Mouse (Mus musculus) megakaryocyte, embryonic 14.5 days (primary cell): ENCODE results near the gene Gm43552. TPM values are rescaled to one million over a fixed set of nuclear protein-coding genes. Genes with fewer than 3 reads are reported as not detected.
"Not testable (repeated sequence)": the region's sequence is repeated elsewhere in the genome, so short reads cannot be mapped to it uniquely, and the experiment has no call there.

Experiments used
- H3K27me3 ChIP-seq: replicated peaks from 2 replicates; pipeline ENCODE3; 2012; ENCODE audit warnings: inconsistent platforms
- H3K36me3 ChIP-seq: replicated peaks from 2 replicates; pipeline ENCODE3; 2012; ENCODE audit warnings: low read length, inconsistent platforms, mixed read lengths
- H3K4me1 ChIP-seq: 2 replicates; pipeline ENCODE4 v1.6.1; 2012; ENCODE audit warnings: inconsistent platforms
- H3K4me3 ChIP-seq: replicated peaks from 2 replicates; pipeline ENCODE3; 2012; ENCODE audit warnings: moderate library complexity, mild to moderate bottlenecking, inconsistent platforms
- H3K9me3 ChIP-seq: 2 replicates; pipeline ENCODE4 v1.6.1; 2012; ENCODE audit warnings: inconsistent platforms
- FLI1 ChIP-seq: IDR thresholded peaks from 2 replicates; pipeline ENCODE4 v1.6.1; 2012; ENCODE audit warnings: low read length, inconsistent platforms, mixed read lengths
- GATA1 ChIP-seq: IDR thresholded peaks from 3 replicates; pipeline ENCODE4 v1.6.1; 2012; ENCODE audit warnings: mixed read lengths, low read length, inconsistent platforms, borderline replicate concordance
- polyA plus RNA-seq: library from polyadenylated mRNA; stranded (reverse); fragments of >175 nt; gene quantifications from 2 replicates; pipeline ENCODE4 v1.2.3, GENCODE M21; 2012; ENCODE audit warnings: low replicate concordance; ENCODE audit not compliant: insufficient read depth

Gene Gm43552
- 52.6 TPM in 1 of 2 replicates, not detected in the other for polyA plus RNA-seq

DNA sequence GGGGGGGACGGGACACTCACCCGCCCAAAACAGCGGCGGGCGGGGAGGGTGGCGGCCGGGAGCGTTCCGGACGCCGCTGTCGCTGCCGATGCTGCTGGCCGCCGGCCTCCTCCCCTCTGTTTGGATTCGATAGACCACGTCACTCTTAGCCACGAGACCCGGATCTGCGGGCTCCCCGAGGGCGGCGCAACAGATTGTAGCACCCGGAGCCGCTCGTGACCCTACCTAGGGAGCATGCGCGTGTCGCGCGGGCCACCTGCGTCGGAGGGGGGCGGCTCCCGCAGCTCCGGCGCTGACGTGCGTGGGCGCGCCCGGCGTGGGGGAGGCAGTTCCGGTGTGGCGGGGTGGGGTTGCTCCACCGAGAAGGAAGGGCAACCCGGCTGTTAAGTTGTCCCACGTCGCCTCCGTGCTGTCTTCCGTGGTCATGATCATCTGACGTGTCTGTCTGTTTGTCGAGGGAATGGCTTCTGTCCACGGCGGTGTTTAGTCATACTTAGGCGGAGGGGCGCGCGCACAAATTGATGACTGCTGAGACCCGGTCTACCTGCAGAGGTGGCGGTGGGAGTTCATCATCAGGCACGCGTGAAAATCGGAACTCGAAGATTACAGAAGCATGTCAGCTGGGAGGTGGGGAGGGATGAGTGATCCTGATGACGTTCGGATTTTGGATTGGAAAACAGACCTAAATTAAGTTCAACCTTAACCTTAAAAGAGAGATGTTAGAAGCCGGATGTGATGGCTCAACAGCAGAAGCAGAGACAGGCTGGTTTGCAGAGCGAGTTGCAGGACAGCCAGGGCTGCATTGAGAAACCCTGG lies at the start of gene Gm43552:
TSS of gene Gm43552 (minus strand) at position 118 of the 816 bp plus-strand sequence.
- Histone ChIP-seq H3K9me3 (no peaks in the 10 kb centered on the region), H3K27me3 (no peaks in the 10 kb centered on the region), H3K4me1 (peaks cover 60% of the 10 kb centered on the region), H3K36me3 (peaks cover 13% of the 10 kb centered on the region), H3K4me3 (peak within 1 kb of the TSS; percentile 95)
- TF ChIP-seq FLI1, result no peak
- TF ChIP-seq GATA1, result no peak

DNA sequence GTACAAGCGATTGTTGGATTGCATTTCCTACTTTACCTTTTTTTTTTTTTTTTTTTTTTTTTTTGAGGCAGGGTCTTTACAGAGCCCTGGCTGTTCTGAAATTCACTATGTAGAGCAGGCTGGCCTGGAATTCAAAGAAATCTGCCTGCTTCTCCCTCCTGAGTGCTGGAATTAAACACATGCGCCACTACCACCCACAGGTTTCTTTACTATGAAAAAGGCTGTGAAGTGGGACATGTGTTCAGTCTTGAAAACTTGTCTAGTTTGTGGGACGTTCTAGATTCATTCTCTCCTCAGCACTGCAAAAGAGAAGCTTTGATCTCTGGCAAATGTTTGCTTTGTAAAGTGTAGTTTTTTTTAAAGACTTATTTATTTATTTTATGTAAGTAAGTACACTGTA lies 49.3 kb upstream of the Gm43552 start:
- H3K9me3 ChIP-seq, result no peaks in the 10 kb centered on the region
- no peak for TF ChIP-seq FLI1
- no peak overlapping the region for H3K4me3 ChIP-seq
- no peaks in the 10 kb centered on the region for H3K27me3 ChIP-seq
- H3K36me3 ChIP-seq, result peaks cover 32% of the 10 kb centered on the region
- H3K4me1 ChIP-seq, result peaks cover 32% of the 10 kb centered on the region

DNA sequence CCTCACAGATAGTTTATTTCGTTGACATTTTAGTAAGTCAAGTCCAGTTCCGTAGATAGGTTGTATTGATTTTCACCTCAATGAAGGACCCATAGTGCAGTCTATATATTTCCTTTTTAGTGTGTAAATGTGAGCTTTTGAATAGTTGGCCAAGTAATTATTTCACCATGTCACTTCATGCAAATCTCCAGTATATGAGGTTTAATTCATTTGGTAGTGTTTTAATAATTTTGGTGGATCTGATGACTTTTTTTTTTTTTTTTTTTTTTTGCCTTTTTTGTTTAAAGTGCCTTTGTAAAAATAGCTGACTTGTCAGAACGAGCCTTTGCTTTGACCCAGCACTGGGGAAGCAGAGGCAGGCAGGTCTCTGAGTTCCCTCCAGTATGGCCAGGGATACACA lies 47.2 kb upstream of the Gm43552 start:
- H3K9me3 ChIP-seq, result no peaks in the 10 kb centered on the region
- no peak for TF ChIP-seq FLI1
- TF ChIP-seq GATA1, result no peak
- peak overlapping the region; percentile 69 for H3K4me3 ChIP-seq
- H3K4me1 ChIP-seq, result peaks cover 29% of the 10 kb centered on the region
- H3K27me3 ChIP-seq, result no peaks in the 10 kb centered on the region
- peaks cover 18% of the 10 kb centered on the region for H3K36me3 ChIP-seq

DNA sequence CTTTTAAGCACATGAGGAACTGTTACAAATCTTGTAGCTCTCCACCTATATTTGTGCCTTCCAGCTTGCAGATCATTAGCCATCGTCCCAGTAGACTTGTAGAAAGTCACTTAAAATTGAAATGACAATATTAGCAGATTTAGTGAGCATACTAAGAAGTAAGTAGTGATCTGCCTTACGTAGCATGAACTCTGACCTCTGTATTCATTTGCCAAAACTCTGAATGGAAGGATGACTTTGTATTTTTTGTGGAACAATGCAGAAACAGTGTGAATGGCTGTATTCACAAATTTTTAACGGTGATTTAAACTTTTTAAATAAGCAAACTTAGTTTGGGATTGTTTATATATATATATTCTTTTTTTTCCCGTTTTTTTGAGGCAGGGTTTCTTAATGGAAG lies 46.2 kb upstream of the Gm43552 start:
- H3K9me3 ChIP-seq, result no peaks in the 10 kb centered on the region

DNA sequence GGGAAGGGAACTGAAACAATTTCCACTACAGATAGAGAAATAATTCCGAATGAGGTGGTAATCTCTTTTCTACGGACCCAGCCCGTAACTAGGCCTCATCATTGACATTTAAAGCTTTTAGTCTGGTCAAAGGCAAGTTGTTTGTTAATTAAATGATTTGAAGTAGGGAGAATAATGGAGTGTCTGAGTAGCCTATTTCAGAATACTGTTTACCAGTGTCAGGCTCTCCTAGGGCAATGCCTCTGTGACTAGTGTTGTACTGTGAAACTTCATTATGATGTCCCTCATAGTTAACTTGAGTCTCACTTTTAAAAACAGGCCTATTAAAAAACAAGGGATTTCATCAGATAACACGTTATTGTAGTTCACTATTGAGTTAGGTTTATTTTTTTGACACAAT lies 45.5 kb upstream of the Gm43552 start:
- Histone ChIP-seq H3K36me3 (peaks cover 9% of the 10 kb centered on the region), H3K27me3 (no peaks in the 10 kb centered on the region), H3K9me3 (no peaks in the 10 kb centered on the region), H3K4me1 (peaks cover 29% of the 10 kb centered on the region), H3K4me3 (peak overlapping the region; percentile 100)
- TF ChIP-seq GATA1 (no peak), FLI1 (no peak)

More for the DNA sequence above, 46.2 kb upstream of the Gm43552 start:
- Histone ChIP-seq H3K27me3 (no peaks in the 10 kb centered on the region), H3K4me3 (peak overlapping the region; percentile 100), H3K4me1 (peaks cover 29% of the 10 kb centered on the region), H3K36me3 (peaks cover 15% of the 10 kb centered on the region)
- TF ChIP-seq GATA1, result no peak
- TF ChIP-seq FLI1, result no peak

DNA sequence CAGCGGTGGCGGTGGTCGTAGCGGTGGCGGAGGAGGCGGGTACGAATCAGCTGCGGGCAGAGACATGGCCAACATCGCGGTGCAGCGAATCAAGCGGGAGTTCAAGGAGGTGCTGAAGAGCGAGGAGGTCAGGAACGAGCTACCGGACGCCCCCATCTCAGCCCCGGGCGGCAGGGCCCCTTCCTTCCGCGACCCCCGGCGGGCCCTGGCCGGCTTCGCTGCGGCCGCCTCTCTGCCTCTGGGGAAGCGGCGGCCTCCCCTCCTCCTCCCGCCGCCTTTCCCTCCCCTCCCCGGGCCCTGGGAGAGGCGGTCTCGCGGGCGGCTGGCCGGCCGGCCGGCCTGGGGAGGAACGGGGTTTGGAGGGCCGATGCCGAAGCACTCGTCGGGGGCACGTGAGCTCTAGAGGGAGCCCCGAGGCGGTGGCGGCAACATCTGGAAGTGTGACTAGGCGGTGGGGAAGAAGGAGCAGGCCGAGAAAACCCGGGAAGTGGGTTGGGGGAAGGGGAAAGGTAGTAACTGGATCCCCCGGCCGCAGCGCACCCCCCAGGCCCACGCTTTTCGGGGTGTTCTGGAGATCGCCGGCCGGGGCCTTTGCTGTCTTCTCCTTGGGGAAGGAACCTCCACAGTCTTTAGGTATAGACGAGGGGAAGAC lies 44.9 kb upstream of the Gm43552 start:
- no peaks in the 10 kb centered on the region for H3K27me3 ChIP-seq
- H3K4me3 ChIP-seq, result peak overlapping the region; percentile 100
- H3K4me1 ChIP-seq, result peaks cover 28% of the 10 kb centered on the region
- peaks cover 4% of the 10 kb centered on the region; the same call in 1 of the 2 replicates for H3K9me3 ChIP-seq
- TF ChIP-seq FLI1 (no peak), GATA1 (no peak)
- peaks cover 9% of the 10 kb centered on the region for H3K36me3 ChIP-seq

DNA sequence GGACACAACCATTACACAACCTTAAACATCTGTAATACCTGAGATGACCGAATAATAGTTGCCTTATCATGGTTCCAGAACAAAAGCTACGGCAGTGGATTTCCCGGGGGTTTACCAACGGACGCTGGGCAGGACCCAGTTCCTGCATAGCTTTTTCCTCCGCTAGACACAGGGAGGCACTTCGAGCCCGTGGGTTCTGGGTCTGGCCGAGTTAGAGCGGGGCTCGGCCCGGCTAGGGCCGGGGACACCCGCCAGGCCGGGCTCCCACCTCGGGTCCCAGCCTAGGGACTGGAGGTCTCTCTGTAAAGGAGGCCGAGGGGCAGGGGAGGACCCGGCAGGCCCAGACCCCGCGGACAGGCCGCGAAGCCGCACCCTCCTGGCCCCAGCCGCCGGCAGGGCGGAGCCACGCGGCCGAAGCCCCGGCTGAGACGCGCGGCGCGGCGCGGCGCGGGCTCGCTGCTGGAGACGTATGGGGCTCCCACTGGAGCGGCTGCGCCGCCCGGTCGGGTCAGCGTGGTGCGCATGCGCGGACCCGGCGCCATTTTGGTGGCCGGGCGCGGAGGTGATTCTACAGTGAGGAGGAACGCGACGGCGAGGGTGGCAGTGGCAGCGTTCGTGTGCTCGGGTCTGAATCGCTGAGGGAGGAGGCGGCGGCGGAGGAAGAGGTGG lies 44.3 kb upstream of the Gm43552 start, which contains the start of the genes Smim14 and Ube2k:
TSS of gene Smim14 (minus strand) at position 434 of the 669 bp plus-strand sequence.
TSS of gene Ube2k (plus strand) at position 483 of the 669 bp plus-strand sequence.
- peaks cover 6% of the 10 kb centered on the region for H3K36me3 ChIP-seq
- H3K27me3 ChIP-seq, result no peaks in the 10 kb centered on the region
- peak within 1 kb of the TSS; percentile 100 for H3K4me3 ChIP-seq
- peaks cover 22% of the 10 kb centered on the region for H3K4me1 ChIP-seq
- no peak for TF ChIP-seq GATA1
- no peak for TF ChIP-seq FLI1
- H3K9me3 ChIP-seq, result peaks cover 4% of the 10 kb centered on the region; the same call in 1 of the 2 replicates

DNA sequence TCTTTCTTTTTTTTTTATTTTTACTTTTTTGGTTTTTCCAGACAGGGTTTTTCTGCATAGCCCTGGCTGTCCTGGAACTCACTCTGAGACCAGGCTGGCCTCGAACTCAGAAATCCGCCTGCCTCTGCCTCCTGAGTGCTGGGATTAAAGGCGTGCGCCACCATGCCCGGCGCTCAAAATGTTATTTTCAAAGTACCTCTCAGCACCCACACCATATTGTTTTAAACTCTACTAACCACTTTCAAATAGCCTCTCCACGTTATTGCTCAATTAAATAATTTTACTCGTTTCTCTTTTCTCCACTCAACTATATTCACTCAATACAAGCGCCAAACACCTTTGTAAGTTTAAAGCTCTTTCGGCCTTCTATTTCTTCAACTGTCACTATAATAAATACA lies 43.4 kb upstream of the Gm43552 start:
- H3K9me3 ChIP-seq, H3K27me3 ChIP-seq, H3K36me3 ChIP-seq: not testable (repeated sequence)
- Histone ChIP-seq H3K4me3 (peak overlapping the region; percentile 100), H3K4me1 (peaks cover 19% of the 10 kb centered on the region)

DNA sequence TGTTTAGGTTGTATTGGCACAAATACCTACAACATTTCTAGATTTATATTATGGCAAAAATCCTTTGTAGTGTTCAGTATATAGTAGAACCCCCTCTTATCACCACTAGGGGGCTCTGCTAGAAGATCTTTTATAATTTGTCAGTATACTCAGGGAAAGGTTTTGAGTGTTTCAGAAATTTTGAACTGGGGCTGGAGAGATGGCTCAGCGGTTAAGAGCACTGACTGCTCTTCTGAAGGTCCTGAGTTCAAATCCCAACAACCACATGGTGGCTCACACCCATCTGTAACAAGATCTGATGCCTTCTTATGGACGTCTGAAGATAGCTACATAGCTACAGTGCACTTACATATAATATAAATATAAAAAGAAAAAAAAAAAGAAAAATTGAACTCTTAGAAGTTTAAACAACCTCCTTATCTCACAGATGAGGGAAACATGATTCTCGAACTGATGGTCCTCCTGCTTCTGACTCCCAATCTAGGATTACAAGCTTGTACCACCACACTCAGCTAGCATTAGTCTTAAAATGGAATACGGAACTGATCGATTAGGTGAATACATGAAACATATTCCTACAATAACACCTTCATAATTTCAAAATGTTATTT lies 42.9 kb upstream of the Gm43552 start:
- H3K9me3 ChIP-seq, result peaks cover 4% of the 10 kb centered on the region; the same call in 1 of the 2 replicates
- TF ChIP-seq FLI1 (no peak), GATA1 (no peak)
- no peaks in the 10 kb centered on the region for H3K27me3 ChIP-seq
- peak overlapping the region; percentile 74 for H3K4me3 ChIP-seq
- peaks cover 4% of the 10 kb centered on the region for H3K36me3 ChIP-seq
- peaks cover 17% of the 10 kb centered on the region for H3K4me1 ChIP-seq

DNA sequence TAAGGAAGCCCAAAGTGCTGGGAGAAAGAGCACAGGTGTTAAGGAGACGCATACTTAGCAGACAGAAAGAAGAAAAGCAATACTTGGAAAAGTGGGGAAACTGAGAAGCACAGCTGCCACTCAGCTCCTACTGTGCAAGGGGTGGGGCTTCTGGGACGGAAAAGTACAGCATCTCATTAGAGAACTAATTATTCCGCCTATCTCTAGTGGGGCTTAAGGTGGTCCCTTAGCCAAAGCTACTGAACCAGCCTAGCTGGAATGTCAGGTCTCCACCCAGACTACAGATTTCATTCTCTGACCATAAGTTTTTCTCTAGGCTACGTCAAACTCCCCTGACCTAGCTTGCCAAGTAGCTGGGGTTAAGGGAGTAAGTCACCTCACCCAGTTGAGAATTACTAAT lies 41.9 kb upstream of the Gm43552 start:
- H3K4me3 ChIP-seq, result no peak overlapping the region
- no peaks in the 10 kb centered on the region for H3K27me3 ChIP-seq
- peaks cover 4% of the 10 kb centered on the region for H3K36me3 ChIP-seq
- H3K9me3 ChIP-seq, result peaks cover 4% of the 10 kb centered on the region; the same call in 1 of the 2 replicates
- H3K4me1 ChIP-seq, result peaks cover 15% of the 10 kb centered on the region
- TF ChIP-seq GATA1, result no peak
- no peak for TF ChIP-seq FLI1
